Mouse (Mus musculus): ENCODE measurements around the gene Ebpl.

DNA sequence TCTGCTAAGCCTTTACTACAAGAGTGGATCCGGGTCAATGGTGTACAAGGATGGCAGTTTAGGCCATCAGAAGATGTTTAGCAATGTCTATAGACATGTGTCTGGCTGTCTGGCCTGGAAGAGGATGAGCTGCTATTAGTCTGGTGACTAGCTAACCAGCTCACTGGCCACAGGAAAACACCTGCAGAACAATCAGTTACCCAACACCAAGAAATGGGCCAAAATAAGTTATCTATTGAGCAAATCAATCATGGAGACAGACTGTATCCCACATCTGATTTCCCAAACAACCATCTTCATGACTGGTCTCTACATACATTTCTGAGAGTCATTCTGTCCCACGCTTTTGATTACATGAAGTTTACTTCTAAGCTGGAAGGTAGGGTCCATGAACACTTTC lies 3.5 kb upstream of the Ebpl start:
- TF ChIP-seq CTCF (IDR thresholded peaks at IDR 0.05; ENCODE audit: low read depth) (no peak), EP300 (IDR thresholded peaks at IDR 0.05; ENCODE audit: low read depth) (no peak)

Data from liver, embryonic 14.5 days (tissue).